Mouse (Mus musculus) olfactory bulb, adult 2 months (tissue): Measurements from ENCODE around the gene Psmc6.

Experiments
- CTCF ChIP-seq: fragments of 200-500 bp; IDR thresholded peaks from 2 replicates; pipeline ENCODE4 v1.5.1; 2012; ENCODE audit warnings: low read depth, mild to moderate bottlenecking, low read length, moderate library complexity; ENCODE audit not compliant: insufficient read depth
- POLR2A ChIP-seq: fragments of 200-500 bp; IDR thresholded peaks from 2 replicates; pipeline ENCODE4 v1.6.1; 2012; ENCODE audit warnings: mild to moderate bottlenecking, low read depth, low read length, moderate library complexity; ENCODE audit not compliant: insufficient read depth

DNA sequence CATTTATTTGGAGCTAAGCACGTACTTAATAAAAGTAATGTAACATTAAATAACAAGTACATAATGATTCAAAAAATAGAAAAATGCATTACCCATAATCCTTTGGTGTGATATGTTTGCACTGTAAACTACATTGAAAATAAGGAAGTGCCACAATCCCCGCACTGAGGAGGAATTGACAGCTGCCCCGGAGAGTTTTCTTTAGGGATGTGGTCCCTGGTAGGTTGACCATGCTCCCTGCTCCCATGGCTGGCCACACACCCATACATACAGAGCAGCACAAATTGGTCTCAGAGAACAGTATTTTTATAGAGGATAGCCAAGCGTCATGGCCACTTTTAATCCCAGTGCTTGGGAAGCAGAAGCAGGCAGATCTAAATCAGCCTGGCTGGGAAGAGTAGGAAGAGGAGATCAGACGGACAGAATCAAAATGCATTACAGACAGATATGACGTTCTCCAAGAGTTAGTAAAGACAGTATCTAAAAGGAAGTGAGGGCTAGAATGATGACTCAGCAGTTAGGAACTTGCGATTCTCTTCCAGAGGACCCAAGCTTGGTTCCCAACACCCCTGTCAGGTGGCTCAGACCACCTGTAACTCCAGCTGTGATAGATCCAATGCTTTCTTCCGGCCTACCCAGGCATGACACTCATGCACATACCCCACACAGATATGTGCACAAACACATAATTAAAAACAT lies 21.8 kb upstream of the Psmc6 start:
- TF ChIP-seq CTCF (no peak), POLR2A (no peak)
